Mouse (Mus musculus) small intestine, adult 2 months (tissue): ENCODE data around the gene Eef1a1.

Source experiments
- CTCF ChIP-seq: fragments of 200-500 bp; IDR thresholded peaks from 2 replicates; pipeline ENCODE4 v1.5.1; 2012; ENCODE audit warnings: low read depth, mild to moderate bottlenecking, control low read depth, inconsistent platforms, low read length, moderate library complexity, mixed read lengths; ENCODE audit not compliant: insufficient replicate concordance, insufficient read length; ENCODE audit errors: extremely low read depth
- POLR2A ChIP-seq: fragments of 200-500 bp; IDR thresholded peaks from 2 replicates; pipeline ENCODE4 v1.6.1; 2012; ENCODE audit warnings: low read depth, mild to moderate bottlenecking, control low read depth, inconsistent platforms, low read length, moderate library complexity

DNA sequence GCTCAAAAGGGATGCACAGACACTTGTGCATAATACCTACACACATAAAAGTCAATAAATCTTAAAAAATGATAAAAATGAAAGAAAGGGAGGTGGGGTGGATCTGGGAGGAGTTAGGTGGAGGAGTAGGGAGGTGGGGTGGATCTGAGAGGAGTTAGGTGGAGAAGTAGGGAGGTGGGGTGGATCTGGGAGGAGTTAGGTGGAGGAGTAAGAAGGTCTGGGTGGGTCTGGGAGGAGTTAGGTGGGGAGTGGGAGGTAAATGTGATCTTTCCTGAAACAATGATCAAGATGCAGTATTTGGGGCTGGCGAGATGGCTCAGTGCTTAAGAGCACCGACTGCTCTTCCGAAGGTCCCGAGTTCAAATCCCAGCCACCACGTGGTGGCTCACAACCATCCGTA is 16.3 kb upstream of the Eef1a1 start:
- TF ChIP-seq CTCF (no peak), POLR2A (no peak)
